Mouse (Mus musculus) small intestine, adult 2 months (tissue): ENCODE results near the gene Mef2c. TPM values are rescaled to one million over a fixed set of nuclear protein-coding genes. Genes with fewer than 3 reads are reported as not detected.
A peak's percentile ranks its signal among the peaks of the same experiment; 100 is the strongest.

Experiments
- H3K27ac ChIP-seq: fragments of 200-500 bp; 2 replicates; pipeline ENCODE4 v1.5.1; 2012; ENCODE audit warnings: low read depth, low read length, control low read depth, inconsistent platforms; ENCODE audit not compliant: insufficient read depth
- H3K27me3 ChIP-seq: fragments of 200-500 bp; 2 replicates; pipeline ENCODE4 v1.6.1; 2012; ENCODE audit warnings: mild to moderate bottlenecking, moderate library complexity, low read length, inconsistent platforms; ENCODE audit not compliant: control insufficient read depth, insufficient read depth
- H3K36me3 ChIP-seq: fragments of 200-500 bp; 2 replicates; pipeline ENCODE4 v1.6.1; 2012; ENCODE audit warnings: mild to moderate bottlenecking, low read length, control low read depth, inconsistent platforms; ENCODE audit not compliant: control insufficient read depth, insufficient read depth
- H3K4me1 ChIP-seq: fragments of 200-500 bp; 2 replicates; pipeline ENCODE4 v1.6.1; 2012; ENCODE audit warnings: low read length, inconsistent platforms, mixed read lengths; ENCODE audit not compliant: control insufficient read depth, insufficient read depth, insufficient read length
- H3K4me3 ChIP-seq: fragments of 200-500 bp; 2 replicates; pipeline ENCODE4 v1.5.1; 2012; ENCODE audit warnings: low read depth, mild to moderate bottlenecking, control low read depth, inconsistent platforms, low read length, moderate library complexity
- CTCF ChIP-seq: fragments of 200-500 bp; IDR thresholded peaks from 2 replicates; pipeline ENCODE4 v1.5.1; 2012; ENCODE audit warnings: low read depth, mild to moderate bottlenecking, control low read depth, inconsistent platforms, low read length, moderate library complexity, mixed read lengths; ENCODE audit not compliant: insufficient replicate concordance, insufficient read length; ENCODE audit errors: extremely low read depth
- POLR2A ChIP-seq: fragments of 200-500 bp; IDR thresholded peaks from 2 replicates; pipeline ENCODE4 v1.6.1; 2012; ENCODE audit warnings: low read depth, mild to moderate bottlenecking, control low read depth, inconsistent platforms, low read length, moderate library complexity
- WGBS: fragments of 180-500 bp; shearing (Covaris S2); methylation state at CpG from one replicate; pipeline ENCODE4 v1.1.7; 2018; 5-methylcytosine and 5-hydroxymethylcytosine counted together
- polyA plus RNA-seq: library from polyadenylated mRNA; depleted of rRNA; stranded (reverse); fragments of >200 nt; gene quantifications from 2 replicates; pipeline ENCODE4 v1.2.3, GENCODE M21; 2012

Gene Mef2c
- polyA plus RNA-seq, 1 experiment, result 13.1 TPM

- Histone ChIP-seq H3K4me1 (no peaks in the 10 kb centered on the region), H3K4me3 (no peak overlapping the region), H3K27ac (no peak overlapping the region), H3K36me3 (no peaks in the 10 kb centered on the region), H3K27me3 (no peaks in the 10 kb centered on the region)
- WGBS, result 69% methylated on average over 2 of the region's 2 CpGs
- TF ChIP-seq POLR2A, result no peak
- no peak for TF ChIP-seq CTCF
Measured at GRCm38 (mm10) chr13:83563261-83563660, 59.4 kb downstream of the Mef2c start.

GRCm38 (mm10) chr13:83565732-83566131 lies 61.9 kb downstream of the Mef2c start:
- no peaks in the 10 kb centered on the region for H3K27me3 ChIP-seq
- no peaks in the 10 kb centered on the region for H3K4me1 ChIP-seq
- 50% methylated on average over 3 of the region's 3 CpGs for WGBS
- TF ChIP-seq POLR2A, result no peak
- TF ChIP-seq CTCF, result no peak
- no peak overlapping the region for H3K4me3 ChIP-seq
- peak overlapping the region; percentile 27; the same call in 1 of the 2 replicates for H3K27ac ChIP-seq
- H3K36me3 ChIP-seq, result no peaks in the 10 kb centered on the region

GRCm38 (mm10) chr13:83566180-83566579 lies 62.3 kb downstream of the Mef2c start:
- Histone ChIP-seq H3K27me3 (no peaks in the 10 kb centered on the region), H3K4me1 (no peaks in the 10 kb centered on the region), H3K4me3 (no peak overlapping the region), H3K36me3 (no peaks in the 10 kb centered on the region), H3K27ac (no peak overlapping the region; the same call in 1 of the 2 replicates)
- WGBS, result 60% methylated on average over 4 of the region's 4 CpGs
- no peak for TF ChIP-seq POLR2A
- TF ChIP-seq CTCF, result no peak

GRCm38 (mm10) chr13:83566834-83567534 lies 63.1 kb downstream of the Mef2c start:
- no peak overlapping the region for H3K27ac ChIP-seq
- H3K36me3 ChIP-seq, result no peaks in the 10 kb centered on the region
- 63% methylated on average over 8 of the region's 8 CpGs for WGBS
- no peak overlapping the region for H3K4me3 ChIP-seq
- no peak for TF ChIP-seq CTCF
- TF ChIP-seq POLR2A, result no peak
- no peaks in the 10 kb centered on the region for H3K4me1 ChIP-seq
- H3K27me3 ChIP-seq, result no peaks in the 10 kb centered on the region

DNA sequence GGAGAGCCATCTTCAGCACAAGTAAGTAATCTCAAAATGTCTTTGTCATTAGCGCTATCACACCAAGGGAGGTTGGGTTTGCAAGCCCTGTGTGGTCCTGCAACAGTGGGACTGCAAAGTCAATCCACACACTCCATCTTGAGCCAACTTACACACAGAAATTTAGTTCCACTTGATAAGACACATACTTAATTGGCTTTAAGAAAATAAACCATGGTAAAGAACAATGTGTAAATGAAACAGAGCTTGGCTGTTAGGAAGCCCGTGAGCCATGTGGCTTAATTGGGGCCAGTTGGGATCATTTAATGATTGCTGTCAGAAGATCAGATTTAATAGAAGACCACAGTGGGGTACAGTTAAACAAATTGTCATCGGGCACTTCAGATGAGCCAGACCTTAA lies 63.8 kb downstream of the Mef2c start:
- WGBS, result 82% methylated on average over 3 of the region's 3 CpGs
- H3K4me3 ChIP-seq, result no peak overlapping the region

DNA sequence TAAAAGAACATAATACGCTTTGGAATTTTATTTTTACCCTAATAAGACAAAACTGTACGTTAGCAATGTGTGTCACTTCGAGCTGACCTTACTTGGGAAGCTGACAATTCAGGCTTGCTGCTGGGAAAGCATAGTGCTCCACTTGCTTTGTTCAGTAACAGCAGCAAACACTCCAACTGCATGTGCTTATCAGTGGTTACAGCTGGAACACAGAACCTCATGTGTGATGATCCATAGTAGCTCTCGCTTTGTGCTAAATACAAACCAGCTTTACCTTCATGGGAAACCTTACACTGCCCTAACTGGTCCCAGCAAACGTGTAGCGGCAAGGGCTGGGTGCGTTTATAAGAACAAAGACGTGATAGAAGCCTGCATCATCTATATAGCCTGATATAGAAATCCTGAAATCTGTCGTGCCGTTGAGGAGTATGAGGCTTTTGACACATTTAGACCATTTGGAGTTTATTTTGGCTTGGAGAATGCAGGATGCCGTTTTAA lies 65.0 kb downstream of the Mef2c start:
- Histone ChIP-seq H3K4me1 (no peaks in the 10 kb centered on the region), H3K36me3 (no peaks in the 10 kb centered on the region), H3K27me3 (no peaks in the 10 kb centered on the region), H3K27ac (no peak overlapping the region), H3K4me3 (no peak overlapping the region)
- WGBS, result 74% methylated on average over 11 of the region's 11 CpGs
- no peak for TF ChIP-seq POLR2A
- TF ChIP-seq CTCF, result no peak

More for the DNA sequence above, 63.8 kb downstream of the Mef2c start:
- Histone ChIP-seq H3K27ac (no peak overlapping the region), H3K36me3 (no peaks in the 10 kb centered on the region), H3K4me1 (no peaks in the 10 kb centered on the region), H3K27me3 (no peaks in the 10 kb centered on the region)
- no peak for TF ChIP-seq POLR2A
- no peak for TF ChIP-seq CTCF

GRCm38 (mm10) chr13:83571973-83572447 lies 68.2 kb downstream of the Mef2c start:
- H3K27ac ChIP-seq, result peak overlapping the region; percentile 72
- WGBS, result 37% methylated on average over 7 of the region's 7 CpGs

More at GRCm38 (mm10) chr13:83571973-83572447, 68.2 kb downstream of the Mef2c start:
- Histone ChIP-seq H3K4me1 (no peaks in the 10 kb centered on the region), H3K4me3 (no peak overlapping the region), H3K36me3 (no peaks in the 10 kb centered on the region), H3K27me3 (no peaks in the 10 kb centered on the region)
- TF ChIP-seq POLR2A, result no peak
- TF ChIP-seq CTCF, result no peak
